Mouse (Mus musculus): Measurements from ENCODE around the gene Ppig.

DNA sequence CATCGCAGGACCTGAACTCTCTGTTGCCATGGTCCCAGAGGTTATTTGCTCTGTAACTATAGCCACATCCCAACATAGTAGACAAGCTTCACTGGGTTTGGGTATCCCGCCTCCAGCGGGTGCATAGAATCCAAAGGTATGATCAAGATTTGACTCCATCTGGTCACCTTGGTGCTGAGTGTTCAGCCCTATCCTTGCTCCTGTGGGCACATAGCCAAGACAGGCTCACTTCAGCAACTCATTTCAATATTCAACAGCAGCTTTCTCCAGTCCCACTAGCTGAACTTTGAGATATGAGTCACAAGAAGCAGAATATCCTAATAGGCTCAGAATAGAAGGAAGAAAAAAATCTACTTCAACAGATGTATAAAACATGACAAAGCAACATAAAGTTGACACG lies 41.0 kb downstream of the Ppig start:
- TF ChIP-seq CTCF (IDR thresholded peaks at IDR 0.05; ENCODE audit: low read depth, low read length) = no peak
- TF ChIP-seq GATA1 (IDR thresholded peaks at IDR 0.05; ENCODE audit: borderline replicate concordance, low read length) = no peak
